Mouse (Mus musculus): ENCODE results near the gene Dnttip1. TPM values are rescaled to one million over a fixed set of nuclear protein-coding genes. Genes with fewer than 3 reads are reported as not detected.

Gene Dnttip1
- polyA plus RNA-seq, 1 experiment from 2014 or later = 76.6 TPM

GRCm38 (mm10) chr2:164734839-164735238 is 10.9 kb upstream of the Dnttip1 start:
- DNase-seq (ENCODE audit: low spot score) = no peak

DNA sequence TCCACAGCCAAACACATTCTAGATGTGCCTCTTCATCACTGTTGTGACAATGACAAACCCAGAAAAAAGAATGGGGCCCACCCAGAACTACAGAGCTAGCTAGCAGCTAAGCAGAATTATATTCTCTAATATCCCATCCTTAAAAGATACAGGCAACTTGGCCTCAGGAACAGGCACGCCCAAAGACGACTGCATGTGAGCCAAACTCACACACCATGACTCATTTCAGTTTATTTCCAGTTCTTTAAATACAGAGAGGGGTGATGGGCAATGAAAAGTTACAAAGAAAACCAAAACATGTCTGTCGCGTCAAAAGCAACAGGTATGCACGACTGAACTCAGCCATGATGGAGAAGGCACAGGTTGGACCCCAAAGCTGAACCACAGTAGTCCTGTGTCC is 10.3 kb upstream of the Dnttip1 start:
- 87% methylated on average over 5 of the region's 5 CpGs for WGBS

More at GRCm38 (mm10) chr2:164734839-164735238, 10.9 kb upstream of the Dnttip1 start:
- H3K4me1 ChIP-seq = no peaks in the 10 kb centered on the region
- H3K27me3 ChIP-seq (ENCODE audit: insufficient read depth, poor library complexity, severe bottlenecking) = no peaks in the 10 kb centered on the region
- 75% methylated on average over 5 of the region's 5 CpGs for WGBS
- H3K36me3 ChIP-seq = no peaks in the 10 kb centered on the region
- no peaks in the 10 kb centered on the region for H3K9me3 ChIP-seq
- no peak overlapping the region for H3K4me3 ChIP-seq
- no peak overlapping the region for H3K27ac ChIP-seq

GRCm38 (mm10) chr2:164737377-164738090 is 8.2 kb upstream of the Dnttip1 start:
- DNase-seq (ENCODE audit: low spot score) = no peak
- Histone ChIP-seq H3K27ac (no peak overlapping the region), H3K36me3 (no peaks in the 10 kb centered on the region), H3K4me1 (no peaks in the 10 kb centered on the region), H3K27me3 (ENCODE audit: insufficient read depth, poor library complexity, severe bottlenecking) (peaks cover 5% of the 10 kb centered on the region; the same call in 1 of the 2 replicates), H3K9me3 (no peaks in the 10 kb centered on the region), H3K4me3 (no peak overlapping the region)
- 60% methylated on average over 3 of the region's 3 CpGs for WGBS

More for the DNA sequence above, 10.3 kb upstream of the Dnttip1 start:
- no peak for DNase-seq (ENCODE audit: low spot score)
- no peak overlapping the region for H3K27ac ChIP-seq
- no peaks in the 10 kb centered on the region for H3K4me1 ChIP-seq
- H3K9me3 ChIP-seq = no peaks in the 10 kb centered on the region
- no peaks in the 10 kb centered on the region for H3K36me3 ChIP-seq
- no peaks in the 10 kb centered on the region for H3K27me3 ChIP-seq (ENCODE audit: insufficient read depth, poor library complexity, severe bottlenecking)
- H3K4me3 ChIP-seq = no peak overlapping the region

DNA sequence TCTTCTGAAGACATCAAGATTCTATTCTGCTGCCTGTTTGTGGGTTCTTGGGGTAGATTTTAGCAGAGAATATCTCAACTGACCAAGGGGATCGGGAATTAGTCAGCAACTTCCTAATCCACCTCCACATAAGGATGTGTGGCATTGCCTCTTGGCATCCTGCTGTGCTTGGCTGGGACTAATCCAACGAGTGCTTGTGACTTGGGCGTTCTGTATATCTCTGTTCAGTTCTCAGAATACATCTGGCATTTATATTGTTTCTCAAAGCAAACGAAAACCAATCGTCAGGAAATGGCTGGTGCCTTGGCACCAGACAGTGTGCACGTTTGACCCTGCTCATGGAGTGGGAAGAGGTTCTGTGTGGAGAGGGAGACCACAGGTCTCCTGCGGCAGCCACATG is 5.9 kb upstream of the Dnttip1 start:
- Histone ChIP-seq H3K27me3 (ENCODE audit: insufficient read depth, poor library complexity, severe bottlenecking) (peaks cover 5% of the 10 kb centered on the region; the same call in 1 of the 2 replicates), H3K4me3 (no peak overlapping the region), H3K27ac (no peak overlapping the region), H3K4me1 (no peaks in the 10 kb centered on the region), H3K36me3 (no peaks in the 10 kb centered on the region), H3K9me3 (no peaks in the 10 kb centered on the region)
- 60% methylated on average over 7 of the region's 7 CpGs for WGBS
- DNase-seq (ENCODE audit: low spot score) = no peak

- DNase-seq (ENCODE audit: low spot score) = no peak
- H3K36me3 ChIP-seq = peaks cover 25% of the 10 kb centered on the region
- no peaks in the 10 kb centered on the region for H3K9me3 ChIP-seq
- peaks cover 13% of the 10 kb centered on the region for H3K4me1 ChIP-seq
- WGBS = 72% methylated on average over 13 of the region's 13 CpGs
- H3K4me3 ChIP-seq = peak overlapping the region; percentile 94
- H3K27me3 ChIP-seq (ENCODE audit: insufficient read depth, poor library complexity, severe bottlenecking) = peaks cover 5% of the 10 kb centered on the region; the same call in 1 of the 2 replicates
- no peak overlapping the region for H3K27ac ChIP-seq
These were observed 796 bp upstream of the Dnttip1 start for GRCm38 (mm10) chr2:164744987-164745386.

DNA sequence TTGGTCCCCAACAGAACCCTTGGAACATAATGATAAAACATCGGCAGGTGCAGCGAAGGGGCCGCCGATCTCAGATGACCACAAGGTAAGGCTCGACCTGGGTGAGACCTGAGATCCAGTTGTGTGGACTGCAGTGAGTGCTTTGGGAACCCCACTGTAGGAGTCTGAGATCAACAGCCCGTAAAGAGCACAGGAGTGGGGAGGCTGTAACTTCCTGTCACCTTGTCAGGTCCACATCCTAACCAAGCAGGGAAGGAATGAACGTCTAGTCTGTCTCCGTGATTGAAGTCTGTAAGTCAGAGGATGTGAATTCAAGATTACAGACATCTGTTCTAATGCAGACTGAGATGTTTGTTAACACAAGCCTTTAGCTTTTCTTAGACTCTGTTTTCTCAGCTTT is 910 bp downstream of the Dnttip1 start:
- Histone ChIP-seq H3K4me1 (peaks cover 13% of the 10 kb centered on the region), H3K4me3 (peak overlapping the region; percentile 94), H3K36me3 (peaks cover 42% of the 10 kb centered on the region), H3K27ac (peak overlapping the region; percentile 95), H3K27me3 (ENCODE audit: insufficient read depth, poor library complexity, severe bottlenecking) (peaks cover 2% of the 10 kb centered on the region; the same call in 1 of the 2 replicates), H3K9me3 (no peaks in the 10 kb centered on the region)
- no peak for DNase-seq (ENCODE audit: low spot score)
- 50% methylated on average over 8 of the region's 8 CpGs for WGBS

DNA sequence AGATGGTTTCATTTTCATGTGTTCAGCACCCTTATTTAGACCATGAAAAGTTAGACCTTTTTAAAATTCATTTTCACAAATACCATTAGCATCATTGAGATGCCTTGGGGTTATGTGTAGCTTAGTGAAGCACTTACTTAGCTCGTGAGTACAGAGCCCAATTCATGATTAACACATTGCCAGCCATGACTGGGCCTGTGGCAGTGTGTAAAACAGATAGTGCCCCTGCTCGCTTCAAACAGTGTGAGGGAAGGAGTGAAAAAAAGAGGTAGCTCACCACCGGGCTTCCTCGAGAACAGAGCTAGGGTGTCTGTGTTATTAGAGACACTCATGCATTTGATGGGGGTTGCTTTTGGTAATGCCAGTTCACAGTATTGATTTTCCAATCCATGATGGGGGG is 2.4 kb downstream of the Dnttip1 start:
- Histone ChIP-seq H3K27ac (no peak overlapping the region), H3K9me3 (no peaks in the 10 kb centered on the region), H3K4me3 (no peak overlapping the region), H3K36me3 (peaks cover 56% of the 10 kb centered on the region), H3K4me1 (peaks cover 13% of the 10 kb centered on the region), H3K27me3 (ENCODE audit: insufficient read depth, poor library complexity, severe bottlenecking) (no peaks in the 10 kb centered on the region)
- no peak for DNase-seq (ENCODE audit: low spot score)
- 87% methylated on average over 4 of the region's 4 CpGs for WGBS

DNA sequence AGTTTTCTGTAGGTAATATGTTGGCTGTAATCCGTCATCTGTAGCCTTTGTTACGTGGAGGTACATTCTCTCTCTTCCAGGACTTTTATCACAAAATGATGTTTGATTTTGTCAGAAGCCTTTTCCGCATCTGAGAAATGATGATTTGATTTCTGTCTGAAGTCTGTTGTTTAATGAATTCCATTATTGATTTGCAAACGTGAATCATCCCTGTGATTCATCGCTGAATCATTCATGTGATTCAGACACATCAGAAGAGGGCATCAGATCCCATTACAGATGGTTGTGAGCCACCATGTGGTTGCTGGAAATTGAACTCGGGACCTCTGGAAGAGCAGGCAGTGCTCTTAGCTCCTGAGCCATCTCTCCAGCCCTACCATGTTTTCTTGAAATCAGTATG is 3.2 kb downstream of the Dnttip1 start:
- H3K27me3 ChIP-seq (ENCODE audit: insufficient read depth, poor library complexity, severe bottlenecking) = no peaks in the 10 kb centered on the region
- H3K4me3 ChIP-seq = no peak overlapping the region
- no peak for DNase-seq (ENCODE audit: low spot score)
- peaks cover 63% of the 10 kb centered on the region for H3K36me3 ChIP-seq
- peaks cover 18% of the 10 kb centered on the region for H3K4me1 ChIP-seq
- H3K27ac ChIP-seq = no peak overlapping the region
- WGBS = 88% methylated on average over 6 of the region's 6 CpGs
- H3K9me3 ChIP-seq = no peaks in the 10 kb centered on the region

DNA sequence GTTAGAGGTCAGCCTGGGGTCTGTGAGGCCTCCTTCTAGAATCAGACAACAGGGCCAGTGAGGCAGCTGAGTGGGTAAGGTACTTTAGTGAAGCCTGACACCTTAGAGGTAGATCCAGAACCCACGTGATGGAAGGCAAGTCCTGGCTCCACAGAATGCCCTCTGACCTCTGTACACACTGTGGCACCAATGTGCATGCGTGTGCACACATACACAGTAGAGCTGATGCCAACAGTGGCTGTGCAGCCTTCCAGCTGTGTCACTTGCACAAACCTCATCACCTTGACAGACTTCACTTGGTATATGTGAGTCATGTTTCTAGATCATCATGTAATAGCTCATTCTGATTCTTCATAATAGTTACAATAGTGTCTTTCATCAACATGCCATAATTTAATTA is 6.7 kb downstream of the Dnttip1 start:
- H3K4me3 ChIP-seq = no peak overlapping the region
- no peak overlapping the region for H3K27ac ChIP-seq
- no peak for DNase-seq (ENCODE audit: low spot score)
- WGBS = 94% methylated on average over 2 of the region's 2 CpGs
- H3K36me3 ChIP-seq = peaks cover 95% of the 10 kb centered on the region
- H3K27me3 ChIP-seq (ENCODE audit: insufficient read depth, poor library complexity, severe bottlenecking) = no peaks in the 10 kb centered on the region
- no peaks in the 10 kb centered on the region for H3K9me3 ChIP-seq
- peaks cover 26% of the 10 kb centered on the region for H3K4me1 ChIP-seq

DNA sequence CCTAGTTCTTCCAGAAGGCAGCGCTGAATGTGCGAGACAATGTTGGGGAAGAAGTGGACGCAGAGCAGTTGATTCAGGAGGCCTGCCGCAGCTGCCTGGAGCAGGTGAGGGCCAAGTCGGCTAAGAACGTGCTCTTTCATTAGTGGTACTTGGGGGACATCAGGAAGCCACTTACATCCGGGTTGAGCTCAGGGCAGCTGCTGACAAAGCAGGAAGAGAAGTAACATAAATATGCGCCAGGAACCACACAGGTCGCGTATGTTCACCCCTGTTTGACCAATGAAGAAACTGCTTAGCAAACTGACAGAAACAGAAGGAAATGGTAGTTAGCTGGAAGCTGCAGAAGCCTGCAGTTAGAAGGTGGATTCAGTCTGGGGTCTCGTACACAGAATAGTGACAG is 8.3 kb downstream of the Dnttip1 start:
- H3K27ac ChIP-seq = peak overlapping the region; percentile 83
- no peaks in the 10 kb centered on the region for H3K9me3 ChIP-seq
- H3K4me1 ChIP-seq = peaks cover 26% of the 10 kb centered on the region
- no peaks in the 10 kb centered on the region for H3K27me3 ChIP-seq (ENCODE audit: insufficient read depth, poor library complexity, severe bottlenecking)
- H3K4me3 ChIP-seq = no peak overlapping the region
- 81% methylated on average over 11 of the region's 11 CpGs for WGBS
- H3K36me3 ChIP-seq = peaks cover 95% of the 10 kb centered on the region
- DNase-seq (ENCODE audit: low spot score) = no peak

- H3K27me3 ChIP-seq (ENCODE audit: insufficient read depth, poor library complexity, severe bottlenecking) = no peaks in the 10 kb centered on the region
- peak overlapping the region; percentile 83 for H3K27ac ChIP-seq
- DNase-seq (ENCODE audit: low spot score) = no peak
- H3K4me1 ChIP-seq = peaks cover 26% of the 10 kb centered on the region
- H3K4me3 ChIP-seq = peak overlapping the region; percentile 18; the same call in 1 of the 2 replicates
- WGBS = 61% methylated on average over 2 of the region's 2 CpGs
- no peaks in the 10 kb centered on the region for H3K9me3 ChIP-seq
- H3K36me3 ChIP-seq = peaks cover 97% of the 10 kb centered on the region
These were observed 9.0 kb downstream of the Dnttip1 start for GRCm38 (mm10) chr2:164754800-164755199.

DNA sequence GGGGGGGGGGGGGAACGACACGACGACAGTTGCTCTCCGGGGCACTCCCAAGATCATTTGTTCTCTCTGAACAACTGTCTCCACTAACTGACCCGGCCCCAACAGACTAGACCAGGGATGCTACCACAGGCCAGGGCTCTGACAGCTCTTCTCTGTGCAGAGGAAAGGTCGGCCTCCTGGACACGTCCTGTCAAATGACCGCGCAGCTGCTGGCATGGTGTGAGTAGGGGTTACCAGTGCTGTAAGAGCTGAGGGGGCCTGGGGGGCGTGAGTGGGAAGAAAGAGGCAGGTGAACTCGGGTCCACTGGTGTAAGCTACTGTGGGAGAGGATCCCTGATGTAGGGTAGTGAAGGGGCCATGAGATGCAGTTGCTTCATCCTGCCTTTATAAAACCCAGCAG is 12.1 kb downstream of the Dnttip1 start:
- Histone ChIP-seq H3K27ac (no peak overlapping the region), H3K4me3 (no peak overlapping the region), H3K4me1 (peaks cover 34% of the 10 kb centered on the region), H3K9me3 (no peaks in the 10 kb centered on the region), H3K36me3 (peaks cover 99% of the 10 kb centered on the region), H3K27me3 (ENCODE audit: insufficient read depth, poor library complexity, severe bottlenecking) (no peaks in the 10 kb centered on the region)
- 91% methylated on average over 11 of the region's 11 CpGs for WGBS
- DNase-seq (ENCODE audit: low spot score) = no peak

GRCm38 (mm10) chr2:164758692-164759091 is 12.9 kb downstream of the Dnttip1 start:
- Histone ChIP-seq H3K4me1 (peaks cover 35% of the 10 kb centered on the region), H3K27ac (no peak overlapping the region), H3K9me3 (no peaks in the 10 kb centered on the region), H3K27me3 (ENCODE audit: insufficient read depth, poor library complexity, severe bottlenecking) (no peaks in the 10 kb centered on the region), H3K4me3 (no peak overlapping the region), H3K36me3 (peaks cover 100% of the 10 kb centered on the region)
- no peak for DNase-seq (ENCODE audit: low spot score)
- WGBS = 64% methylated on average over 1 of the region's 1 CpGs

All from heart, embryonic 10.5 days (tissue).